Mouse (Mus musculus) testis, postnatal 14 days (tissue): ENCODE measurements at regions not wholly inside any gene's neighbourhood (a gene's known extent, or its start where the extent isn't known, plus 50 kb on each side); places are given as distances from the start of the nearest gene placed in this dataset.

Experiments used
- DNase-seq: peaks from one replicate; pipeline ENCODE4 v3.0.0; 2021; ENCODE audit warnings: low spot score

DNA sequence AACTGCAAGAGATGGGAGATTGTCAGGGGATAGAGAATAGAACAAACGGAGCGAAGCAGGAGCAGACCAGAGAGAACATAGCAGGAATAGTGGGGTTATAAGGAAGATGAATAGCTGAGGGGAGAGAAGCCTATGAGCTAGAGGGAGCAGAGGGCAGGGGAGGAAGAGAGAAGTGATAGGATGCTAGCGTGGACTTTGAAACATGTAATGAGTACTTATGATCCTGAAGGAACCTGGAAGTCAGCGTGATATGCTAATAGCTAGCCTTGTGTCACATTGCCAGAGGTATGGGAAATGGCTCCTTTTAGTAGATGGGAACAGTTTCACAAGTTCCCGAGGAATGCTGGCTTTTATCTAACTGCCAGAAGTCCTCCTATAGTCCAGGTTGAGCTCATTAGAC lies 51.8 kb downstream of the Calml3 start:
- DNase-seq, result no peak

DNA sequence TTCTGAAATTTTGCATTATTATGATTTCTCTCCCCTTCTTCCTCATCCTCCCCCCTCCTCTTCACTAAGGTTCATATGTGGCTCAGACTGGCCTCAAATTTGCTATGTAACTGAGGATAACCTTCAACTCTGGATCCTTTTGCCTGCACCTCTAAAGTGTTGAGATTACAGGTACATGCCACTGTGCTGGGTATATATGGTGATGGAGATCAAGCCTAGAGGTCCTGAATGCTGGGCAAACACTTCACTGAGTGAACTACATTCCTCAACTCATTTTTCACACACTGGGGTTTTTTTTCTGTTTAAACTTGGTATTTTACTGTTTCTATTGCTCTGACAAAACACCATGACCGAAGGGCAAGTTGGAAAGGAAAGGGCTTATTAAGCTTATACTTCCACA lies 52.9 kb downstream of the Calml3 start:
- DNase-seq, result no peak

DNA sequence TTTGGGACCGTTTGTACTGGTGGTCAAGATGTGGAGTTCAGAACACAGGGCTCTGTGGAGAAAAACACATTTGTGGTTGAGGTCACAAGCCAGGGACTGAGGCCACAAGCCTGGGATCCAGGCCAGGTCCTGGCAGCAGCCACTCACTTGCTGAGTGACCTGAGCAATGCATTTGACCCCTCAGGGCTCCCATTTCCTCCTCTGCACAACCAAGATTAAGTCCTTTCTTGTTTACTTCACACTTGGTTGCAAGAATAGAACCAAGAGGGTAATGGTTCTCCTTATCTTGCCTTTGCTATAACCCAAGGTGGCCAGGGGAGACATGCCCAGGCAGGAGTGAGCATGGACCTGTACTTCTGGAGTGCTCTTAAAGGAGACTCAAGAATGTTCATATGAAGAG lies 53.4 kb downstream of the Calml3 start:
- no peak for DNase-seq

DNA sequence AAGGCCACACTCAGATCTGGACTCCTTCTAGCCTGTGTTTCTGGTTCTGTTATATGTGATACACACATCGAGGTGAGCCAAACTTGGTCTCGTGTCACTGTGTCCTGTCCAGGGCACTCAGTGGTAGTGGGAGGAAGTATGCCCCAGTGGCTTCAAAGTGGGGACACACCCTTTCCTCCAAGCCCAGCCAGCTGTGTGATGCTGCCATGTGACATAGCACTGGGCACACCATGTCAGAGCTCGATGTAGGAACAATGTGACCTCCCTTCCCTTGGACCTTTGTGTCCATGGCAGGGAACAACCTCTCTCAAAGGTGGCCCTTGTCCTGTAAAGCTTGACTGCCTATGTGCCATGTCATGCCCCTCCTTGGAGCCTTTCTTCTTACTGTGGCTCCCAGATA lies 54.5 kb downstream of the Calml3 start:
- DNase-seq, result peak; percentile 10

DNA sequence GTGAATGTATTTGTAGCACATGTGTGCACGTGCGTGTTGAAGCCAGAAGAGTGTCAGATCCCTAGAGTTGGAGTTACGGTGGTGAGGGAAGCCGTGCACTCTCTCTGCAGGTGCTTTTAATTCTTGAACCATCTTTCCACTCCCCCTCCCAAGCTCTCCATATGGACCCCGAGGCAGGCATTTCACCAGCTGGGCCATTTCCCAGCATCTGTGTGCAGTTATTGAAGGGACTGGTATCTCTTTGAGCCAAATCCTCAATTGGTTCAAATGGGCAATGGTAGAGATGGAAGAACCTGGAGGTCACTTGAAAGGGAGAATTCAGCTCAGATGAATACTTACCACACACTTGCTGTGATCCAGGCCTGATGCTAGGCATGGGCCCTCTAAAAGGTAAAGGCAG lies 55.3 kb downstream of the Calml3 start:
- DNase-seq, result no peak

DNA sequence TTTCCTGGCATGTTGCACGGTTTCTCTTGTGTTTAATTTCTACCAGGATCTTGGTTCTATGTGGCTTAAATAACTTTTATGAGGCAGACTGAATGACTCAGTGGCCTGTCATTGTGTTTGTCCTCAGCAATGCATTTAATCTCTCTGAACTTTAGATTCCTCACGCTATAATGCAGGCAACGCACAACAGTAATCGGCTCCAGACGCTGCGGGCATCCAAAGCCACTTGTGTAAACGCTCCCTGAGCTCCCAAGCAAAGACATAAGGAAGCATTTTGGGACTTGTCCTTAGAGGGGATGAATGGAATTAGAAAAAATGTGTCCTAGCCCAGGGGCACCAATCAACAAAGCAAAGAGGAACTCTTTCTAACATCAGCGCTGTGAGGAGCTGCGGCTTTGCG lies 57.6 kb downstream of the Calml3 start:
- no peak for DNase-seq

DNA sequence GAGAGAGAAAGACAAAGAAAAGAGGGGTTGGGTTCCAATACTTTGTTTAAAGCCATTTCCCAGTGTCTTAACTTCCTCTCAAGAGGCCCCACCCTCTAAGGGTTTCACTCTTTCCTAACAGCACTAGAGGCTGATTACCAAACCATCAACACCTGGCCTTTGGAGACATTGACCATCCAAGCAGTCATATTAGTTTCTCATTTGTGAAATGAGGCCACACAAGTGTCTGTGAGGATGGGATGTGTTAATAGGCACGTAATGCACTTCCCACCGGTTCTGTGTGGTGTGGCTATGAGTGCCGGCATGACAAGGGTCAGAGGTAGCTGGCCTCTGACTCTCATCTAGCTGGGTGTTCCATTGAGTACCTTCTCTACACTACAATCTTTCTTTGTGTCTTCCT lies 59.2 kb downstream of the Calml3 start:
- no peak for DNase-seq

DNA sequence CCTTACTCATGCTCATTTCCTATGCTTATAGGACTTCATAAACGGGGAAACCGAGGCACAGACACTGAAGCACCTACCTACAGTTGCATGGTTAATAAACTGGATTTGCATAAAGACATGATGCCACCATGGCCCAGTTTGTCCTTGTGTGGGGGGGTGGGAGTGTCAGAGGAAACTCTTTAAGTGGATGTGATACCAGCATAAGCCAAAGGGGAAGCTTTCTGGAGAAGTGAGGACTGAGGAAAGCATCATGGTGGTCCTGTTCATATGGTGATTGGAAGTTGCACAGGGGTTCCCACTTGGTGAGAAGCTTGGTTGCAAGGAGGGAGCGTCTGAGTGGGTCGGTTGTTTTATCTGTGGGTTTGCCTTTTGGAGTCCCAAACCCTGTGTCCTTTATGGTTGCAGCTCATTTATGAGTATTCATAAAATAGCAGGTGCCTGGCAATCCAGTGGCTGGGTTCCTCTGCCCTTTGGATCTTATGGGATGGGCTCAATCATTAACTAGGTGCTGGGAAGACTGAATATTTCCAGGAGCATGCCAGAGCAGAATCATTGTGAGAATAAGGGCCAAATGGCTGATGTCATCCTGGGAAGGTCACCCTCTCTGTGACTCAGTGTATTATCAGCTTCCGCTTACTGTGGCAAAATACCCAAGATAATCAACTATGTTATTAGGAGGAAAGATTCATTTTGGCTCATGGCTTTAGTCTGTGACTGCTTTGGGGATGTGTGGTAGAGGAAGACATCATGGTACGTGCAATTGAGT lies 60.2 kb downstream of the Calml3 start:
- no peak for DNase-seq

DNA sequence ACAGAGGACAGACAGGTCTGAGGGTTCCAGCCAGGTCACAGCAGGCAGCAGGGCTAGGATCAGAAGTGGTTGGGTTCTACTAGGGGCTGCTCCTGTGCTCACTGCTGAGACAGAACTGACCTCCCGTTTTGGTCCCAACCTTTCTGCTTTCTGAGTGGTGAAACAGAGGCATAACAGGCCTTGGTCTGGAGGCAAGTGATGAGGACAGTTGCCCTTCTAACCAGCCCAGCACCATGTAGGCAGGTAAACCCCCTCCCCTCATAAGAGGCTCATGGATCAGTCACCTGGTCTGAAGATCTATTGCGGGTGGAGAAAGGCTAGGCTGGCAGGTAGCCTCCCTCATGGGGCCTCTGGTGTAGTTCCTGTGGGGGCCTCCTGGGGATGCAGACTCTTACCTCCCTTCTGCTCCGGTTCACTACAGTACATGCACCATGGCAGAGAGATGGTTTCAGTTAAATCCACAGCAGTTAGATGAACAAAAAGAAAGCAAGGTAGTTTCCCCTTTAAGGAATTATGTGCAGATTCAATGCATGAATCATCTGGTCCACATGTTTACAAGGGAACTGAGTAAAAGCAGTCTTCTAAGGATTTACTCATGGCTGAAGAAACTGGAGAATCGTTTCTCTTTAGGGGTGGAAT lies 61.2 kb downstream of the Calml3 start:
- DNase-seq, result no peak

DNA sequence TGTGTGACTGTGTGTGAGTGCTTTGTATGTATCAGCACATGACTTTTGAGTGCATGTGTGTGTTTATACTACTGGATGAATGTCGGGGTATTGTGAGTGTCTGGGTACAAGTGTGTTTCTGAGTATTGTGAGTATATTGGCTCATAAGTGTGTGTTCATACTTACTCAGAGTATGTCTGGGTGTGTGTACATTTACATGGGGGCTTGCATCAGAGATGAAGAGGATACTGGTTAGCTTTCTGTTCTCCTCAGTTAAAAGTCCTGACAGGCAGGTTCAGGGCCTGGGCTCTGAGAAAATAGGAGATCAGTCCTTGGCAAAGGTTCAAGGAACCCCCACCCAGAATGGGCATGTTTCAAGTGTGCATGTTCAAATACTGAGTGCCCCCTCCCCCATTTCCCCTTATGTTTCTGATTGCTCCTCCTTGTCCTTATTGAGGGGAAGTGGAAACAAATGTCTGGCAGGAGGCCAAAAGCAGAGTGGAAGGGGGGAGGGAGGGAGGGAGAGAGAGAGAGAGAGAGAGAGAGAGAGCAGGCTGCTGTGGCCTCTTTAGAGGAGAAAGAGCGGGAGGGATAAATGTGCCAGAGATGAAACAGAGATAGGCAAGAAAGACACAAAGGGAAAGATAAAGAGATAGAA lies 61.9 kb downstream of the Calml3 start:
- no peak for DNase-seq

DNA sequence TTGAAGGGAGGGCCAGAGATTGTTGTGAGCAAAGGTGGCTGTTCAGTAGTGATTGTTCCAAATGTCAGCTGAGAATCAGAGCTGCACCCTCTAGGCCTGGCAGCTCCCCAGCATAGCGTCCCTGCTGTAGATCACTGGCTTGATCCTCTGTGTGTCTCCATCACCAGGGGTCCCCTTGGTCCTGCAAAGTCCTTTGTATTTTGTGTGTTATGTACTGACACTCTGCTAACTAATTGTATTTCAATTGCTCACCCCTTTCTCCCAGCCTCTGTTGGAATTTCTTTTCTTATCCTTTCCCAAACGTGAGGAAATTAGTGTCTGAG lies 73.5 kb downstream of the Calml3 start:
- no peak for DNase-seq

DNA sequence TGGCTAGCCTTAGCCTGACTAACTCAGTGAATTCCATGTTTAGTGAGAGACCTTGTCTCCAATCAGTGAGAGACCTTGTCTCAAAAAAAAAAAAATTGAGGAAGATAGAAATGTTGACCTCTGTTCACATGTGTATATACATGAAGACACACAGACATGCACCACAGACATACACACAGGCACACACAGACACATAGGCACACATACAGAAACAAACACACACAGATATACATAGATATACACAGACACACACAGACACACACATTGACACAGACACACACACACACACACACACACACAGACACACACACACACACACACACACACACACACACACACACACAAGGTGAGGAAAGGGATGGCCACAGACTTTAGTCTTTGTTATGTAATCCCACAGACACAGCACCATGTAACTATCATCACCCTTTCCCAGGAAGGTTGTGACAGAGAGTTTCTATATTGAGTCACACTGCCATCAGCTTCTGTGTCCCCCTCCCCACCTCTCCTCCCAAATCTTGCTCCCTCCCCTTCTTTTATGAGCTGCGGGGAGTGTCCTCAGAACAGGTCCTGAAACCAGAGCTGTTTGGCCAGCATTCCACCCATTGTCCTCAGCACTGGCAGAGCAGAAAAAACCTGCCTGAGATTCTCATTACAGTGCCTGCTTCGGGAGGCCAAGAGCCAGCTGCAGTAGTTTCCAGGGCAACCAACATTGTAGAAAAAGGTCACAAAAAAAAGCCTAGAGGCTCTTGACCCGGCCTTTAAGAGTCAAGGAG lies 74.0 kb downstream of the Calml3 start:
- no peak for DNase-seq

DNA sequence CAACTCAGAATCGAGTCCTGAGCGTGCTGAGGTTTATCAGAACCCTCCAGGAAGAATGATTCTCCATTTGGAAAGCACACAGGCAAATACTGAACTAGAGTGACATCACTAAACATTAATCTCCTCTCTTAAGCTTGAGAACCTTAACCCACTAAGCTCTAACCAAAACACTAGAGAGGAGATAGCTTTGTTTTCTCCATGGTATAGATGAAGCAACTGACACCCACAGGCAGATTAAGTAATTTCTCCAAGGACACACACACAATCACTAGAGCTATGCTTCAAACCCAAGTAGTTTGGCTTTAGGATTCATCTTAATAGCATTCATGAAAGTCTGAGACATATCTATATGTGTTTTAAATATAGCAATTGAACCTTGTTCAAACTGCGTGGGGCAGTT lies 75.2 kb downstream of the Calml3 start:
- no peak for DNase-seq

DNA sequence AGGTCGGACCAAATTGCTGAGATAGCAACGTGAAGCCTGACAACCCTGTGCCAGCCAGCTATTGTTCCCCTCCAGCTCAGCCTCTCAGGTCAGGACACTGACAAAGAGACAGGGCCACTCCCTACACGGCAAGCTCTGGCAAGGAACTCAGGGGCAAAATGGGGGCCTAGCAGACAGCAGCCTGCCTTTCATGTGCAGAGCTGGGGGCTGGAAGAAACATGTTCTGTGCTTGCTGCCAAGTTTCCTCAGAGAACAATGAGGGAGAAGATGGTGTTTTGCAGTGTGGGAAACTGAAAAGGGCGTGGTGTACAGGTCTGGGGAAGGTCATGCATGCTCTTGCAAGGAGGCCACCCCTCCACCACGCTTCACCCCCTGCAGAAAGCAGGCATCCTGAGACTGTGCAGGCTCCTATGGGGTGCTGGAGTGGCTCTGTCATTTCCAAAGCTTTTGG lies 77.8 kb downstream of the Calml3 start:
- no peak for DNase-seq

DNA sequence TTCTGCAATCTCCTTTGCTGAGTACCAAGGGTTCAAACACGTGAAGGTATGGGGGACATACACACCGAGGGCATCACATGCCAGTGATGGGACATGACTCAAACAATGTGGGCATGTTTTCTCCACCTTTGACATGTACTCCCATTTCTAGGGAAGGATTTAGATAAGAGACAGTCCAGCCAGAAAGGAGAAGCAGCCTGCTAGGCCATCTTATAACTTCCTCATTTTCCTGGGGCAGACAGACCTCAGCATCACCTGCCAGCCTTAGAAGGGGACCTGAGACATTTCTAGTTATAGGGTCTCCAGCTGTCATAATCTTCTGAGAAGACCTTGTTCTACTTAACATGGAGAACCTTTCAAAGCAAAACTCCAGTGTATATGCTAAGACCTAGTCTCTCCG lies 78.3 kb downstream of the Calml3 start:
- no peak for DNase-seq

DNA sequence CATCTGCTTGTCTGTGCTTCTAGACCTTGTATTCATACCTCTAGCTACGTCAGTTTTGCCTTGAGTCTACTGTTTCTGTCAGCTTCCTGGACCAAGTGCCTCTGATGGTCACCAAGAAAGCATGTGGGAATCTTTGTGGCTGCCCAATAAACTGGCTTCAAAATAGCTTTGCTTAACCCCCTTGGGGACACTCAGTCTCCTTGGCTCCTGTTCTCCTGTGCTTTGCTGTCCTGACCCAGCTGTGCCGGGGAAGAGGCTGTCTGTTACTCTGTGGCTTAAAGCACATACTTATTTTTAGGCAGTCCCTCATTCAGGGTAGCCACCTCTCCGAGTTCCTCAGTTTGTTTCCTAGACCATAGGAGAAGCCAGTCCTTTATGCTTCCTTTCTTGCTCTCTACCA lies 79.8 kb downstream of the Calml3 start:
- no peak for DNase-seq

DNA sequence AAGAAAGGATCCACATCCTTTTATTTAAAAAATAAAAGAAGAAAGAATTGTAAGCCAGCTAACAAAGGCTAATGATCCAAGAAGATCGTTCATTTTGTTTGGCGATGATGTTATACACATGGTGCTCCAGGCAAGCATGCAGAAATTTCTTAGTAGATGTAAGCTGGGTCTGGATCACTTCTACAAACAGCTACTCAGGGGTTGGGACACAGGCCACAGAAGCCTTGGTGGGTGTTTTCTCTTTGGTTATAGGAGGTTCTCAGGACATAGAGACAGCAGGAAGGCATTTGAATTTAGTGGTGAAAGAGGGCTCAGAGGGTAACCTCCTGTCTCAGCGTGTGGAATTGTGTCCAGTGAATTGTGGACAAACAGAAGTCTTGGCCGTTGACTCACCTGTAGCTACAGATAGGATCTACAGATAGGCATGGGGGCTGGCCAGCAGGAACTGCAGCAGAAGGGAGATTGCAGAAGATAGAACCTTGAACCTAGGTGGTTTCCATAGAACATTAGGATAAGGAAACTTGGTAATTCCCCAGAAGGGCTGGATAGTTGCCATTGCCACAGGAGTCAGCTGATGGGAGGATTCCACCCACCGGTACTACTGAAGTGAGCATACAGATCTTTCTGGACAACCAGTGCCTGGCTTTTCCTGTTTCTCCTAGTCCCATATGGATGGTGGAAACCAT lies 80.5 kb downstream of the Calml3 start:
- DNase-seq, result no peak

DNA sequence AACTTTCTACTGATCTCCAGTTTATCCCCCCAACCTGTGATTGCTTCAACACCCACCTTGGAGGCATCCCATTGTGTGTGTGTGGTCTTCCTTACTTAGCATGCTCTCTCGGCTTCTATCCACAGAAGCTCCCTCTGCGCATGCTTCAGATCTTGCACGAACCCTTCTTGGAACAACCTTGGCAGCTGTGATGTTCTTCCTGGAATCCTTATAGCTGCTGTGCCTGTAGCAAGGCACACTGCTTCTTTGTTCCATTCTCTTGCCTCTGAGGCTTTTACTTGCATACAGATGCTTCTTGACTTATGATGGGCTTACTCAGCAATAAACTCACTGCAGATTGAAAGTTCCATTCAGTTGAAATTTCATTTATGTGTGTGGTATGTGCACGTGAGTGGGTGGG lies 81.2 kb downstream of the Asb13 start:
- DNase-seq, result no peak

DNA sequence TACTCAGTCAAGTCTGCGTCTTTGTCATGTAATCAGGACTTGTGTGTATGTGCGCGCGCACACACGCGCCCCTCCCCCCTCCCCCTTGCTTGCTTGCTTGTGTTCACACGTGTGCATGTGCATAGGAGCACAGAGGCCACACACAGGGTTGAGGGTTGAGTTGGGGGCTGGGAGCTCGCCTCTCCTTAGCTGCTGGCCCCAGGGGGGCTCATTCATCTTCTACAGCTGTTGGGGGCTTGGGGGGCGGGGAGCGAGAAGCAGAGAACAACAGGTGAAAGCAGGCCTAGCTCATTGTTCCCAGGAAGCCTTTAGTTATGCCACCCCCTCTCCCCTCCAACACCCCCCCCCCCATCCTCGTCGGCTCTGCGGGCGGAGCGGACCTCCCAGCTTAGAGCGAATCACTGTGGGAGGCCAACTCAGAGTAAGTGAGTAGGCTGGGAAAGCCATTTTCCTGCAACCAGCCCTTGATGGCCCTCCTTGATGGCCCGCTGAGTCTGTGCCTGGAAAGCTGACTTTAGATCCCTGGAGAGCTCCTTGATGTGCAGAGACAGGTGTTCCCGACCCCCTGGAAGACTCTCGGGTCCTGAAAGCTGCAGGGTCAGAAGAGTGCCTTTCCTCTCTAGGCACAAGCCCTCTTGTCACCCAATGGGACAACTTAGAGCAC lies 78.8 kb downstream of the Asb13 start:
- DNase-seq, result no peak

DNA sequence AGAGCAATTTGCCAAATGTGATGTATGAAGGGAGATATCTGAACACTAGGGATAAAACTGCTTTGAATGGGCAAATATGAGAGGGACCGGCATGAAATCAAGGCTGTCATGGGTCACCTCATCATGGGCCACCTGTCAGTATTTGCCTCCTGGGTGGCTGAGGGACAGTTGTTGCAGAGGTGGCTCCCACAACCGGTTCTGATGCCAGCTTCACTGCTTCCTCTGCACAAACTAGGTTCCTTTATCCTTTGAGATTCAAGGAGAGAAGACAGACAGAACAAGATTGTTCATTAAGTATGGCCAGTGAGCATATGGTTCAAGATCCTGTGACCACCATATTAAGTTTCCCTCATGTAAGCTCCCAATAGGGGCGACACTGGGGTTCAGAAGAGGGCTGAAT lies 78.3 kb downstream of the Asb13 start:
- DNase-seq, result no peak

DNA sequence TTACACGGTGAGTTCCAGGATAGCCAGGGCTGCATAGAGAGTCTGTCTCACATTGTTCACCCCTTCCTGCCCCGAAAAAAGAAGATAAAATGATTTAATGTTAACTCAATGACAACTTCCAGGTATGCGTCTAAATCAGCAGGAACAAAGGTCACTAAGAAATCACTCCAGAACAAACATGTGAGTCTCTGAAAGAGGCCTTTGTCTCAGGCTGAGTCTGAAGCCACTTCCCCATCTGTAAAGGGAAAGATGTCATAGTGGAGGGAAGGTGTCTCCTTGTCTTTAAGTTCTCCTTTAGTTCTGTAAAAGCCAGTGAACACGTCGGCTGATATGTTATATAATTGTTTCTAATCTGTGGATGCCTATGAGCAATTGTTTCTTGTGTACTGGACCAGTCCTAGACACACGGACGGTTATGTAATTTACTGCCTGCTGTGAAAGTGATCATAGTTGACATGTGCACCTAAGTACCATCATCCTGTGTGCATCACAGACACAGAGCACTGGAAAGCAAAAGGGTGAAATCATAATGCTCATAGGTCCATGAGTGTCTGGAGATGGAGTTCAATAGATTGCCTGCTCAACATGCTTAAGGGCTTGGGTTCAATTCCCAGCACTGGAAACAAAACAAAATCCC lies 76.3 kb downstream of the Asb13 start:
- no peak for DNase-seq
